Mouse (Mus musculus) limb, embryonic 10.5 days (tissue): ENCODE data around the gene Spsb1. TPM values are rescaled to one million over a fixed set of nuclear protein-coding genes. Genes with fewer than 3 reads are reported as not detected.

ENCODE experiments used
- DNase-seq: peaks from one replicate; pipeline ENCODE4 v3.0.0-alpha.2; 2017; ENCODE audit warnings: low spot score
- H3K27ac ChIP-seq: fragments of 300-500 bp; sonication (generic); 2 replicates; pipeline ENCODE4 v1.5.1; 2016; ENCODE audit warnings: mild to moderate bottlenecking
- H3K27me3 ChIP-seq: fragments of 300-500 bp; sonication (generic); 2 replicates; pipeline ENCODE4 v1.6.1; 2016; ENCODE audit warnings: low read depth, mild to moderate bottlenecking; ENCODE audit not compliant: poor library complexity, severe bottlenecking
- H3K36me3 ChIP-seq: fragments of 300-500 bp; sonication (generic); 2 replicates; pipeline ENCODE4 v1.6.1; 2016; ENCODE audit warnings: mild to moderate bottlenecking, moderate library complexity
- H3K4me1 ChIP-seq: fragments of 300-500 bp; sonication (generic); 2 replicates; pipeline ENCODE4 v1.6.1; 2016
- H3K4me3 ChIP-seq: fragments of 300-500 bp; sonication (generic); 2 replicates; pipeline ENCODE4 v1.5.1; 2016; ENCODE audit warnings: mild to moderate bottlenecking, moderate library complexity
- H3K9me3 ChIP-seq: fragments of 300-500 bp; sonication (generic); replicated peaks from 2 replicates; pipeline ENCODE4 v1.6.1; 2016; ENCODE audit warnings: mild to moderate bottlenecking
- WGBS: fragments of 180-500 bp; shearing (Covaris S2); methylation state at CpG from one replicate; pipeline ENCODE4 v1.1.7; 2016; 5-methylcytosine and 5-hydroxymethylcytosine counted together
- polyA plus RNA-seq: library from polyadenylated mRNA; unstranded; fragments of >200 nt; fragmentation: Nextera tagmentation; extraction: Ambion mirVana; gene quantifications from 2 replicates; pipeline ENCODE4 v1.2.1, GENCODE M21; 2016

Spsb1 gene
- polyA plus RNA-seq, 1 experiment from 2014 or later, result 18.8 TPM

- Histone ChIP-seq H3K4me3 (no peak overlapping the region), H3K36me3 (no peaks in the 10 kb centered on the region), H3K27me3 (peaks cover 17% of the 10 kb centered on the region; the same call in 1 of the 2 replicates), H3K9me3 (no peaks in the 10 kb centered on the region), H3K27ac (peak overlapping the region; percentile 77), H3K4me1 (peaks cover 45% of the 10 kb centered on the region)
- 95% methylated on average over 8 of the region's 8 CpGs for WGBS
- no peak for DNase-seq
These were observed 37.8 kb upstream of the Spsb1 start for GRCm38 (mm10) chr4:149992670-149993032.

- Histone ChIP-seq H3K4me3 (no peak overlapping the region), H3K4me1 (peaks cover 45% of the 10 kb centered on the region), H3K9me3 (no peaks in the 10 kb centered on the region), H3K36me3 (no peaks in the 10 kb centered on the region), H3K27me3 (peaks cover 17% of the 10 kb centered on the region; the same call in 1 of the 2 replicates), H3K27ac (peak overlapping the region; percentile 77)
- 84% methylated on average over 13 of the region's 13 CpGs for WGBS
- no peak for DNase-seq
These were observed 37.2 kb upstream of the Spsb1 start for GRCm38 (mm10) chr4:149991755-149992669.

GRCm38 (mm10) chr4:149990954-149991633, 36.3 kb upstream of the Spsb1 start:
- Histone ChIP-seq H3K36me3 (no peaks in the 10 kb centered on the region), H3K4me3 (peak overlapping the region; percentile 14), H3K9me3 (no peaks in the 10 kb centered on the region), H3K27me3 (peaks cover 17% of the 10 kb centered on the region; the same call in 1 of the 2 replicates), H3K27ac (peak overlapping the region; percentile 77), H3K4me1 (peaks cover 45% of the 10 kb centered on the region)
- 18% methylated on average over 9 of the region's 9 CpGs for WGBS
- DNase-seq, result peak; percentile 65

- peaks cover 17% of the 10 kb centered on the region; the same call in 1 of the 2 replicates for H3K27me3 ChIP-seq
- peak overlapping the region; percentile 77 for H3K27ac ChIP-seq
- no peaks in the 10 kb centered on the region for H3K36me3 ChIP-seq
- no peaks in the 10 kb centered on the region for H3K9me3 ChIP-seq
- DNase-seq, result peak; percentile 53
- WGBS, result 7% methylated on average over 8 of the region's 8 CpGs
- H3K4me1 ChIP-seq, result peaks cover 45% of the 10 kb centered on the region
- H3K4me3 ChIP-seq, result peak overlapping the region; percentile 14
These were observed 35.5 kb upstream of the Spsb1 start for GRCm38 (mm10) chr4:149990212-149990953.

GRCm38 (mm10) chr4:149988931-149989556, 34.2 kb upstream of the Spsb1 start:
- peak overlapping the region; percentile 40 for H3K4me3 ChIP-seq
- 12% methylated on average over 21 of the region's 21 CpGs for WGBS
- H3K27ac ChIP-seq, result peak overlapping the region; percentile 66

GRCm38 (mm10) chr4:149988301-149988700, 33.5 kb upstream of the Spsb1 start:
- DNase-seq, result no peak
- no peaks in the 10 kb centered on the region for H3K36me3 ChIP-seq
- no peaks in the 10 kb centered on the region for H3K9me3 ChIP-seq
- peak overlapping the region; percentile 40 for H3K4me3 ChIP-seq
- H3K27me3 ChIP-seq, result peaks cover 17% of the 10 kb centered on the region; the same call in 1 of the 2 replicates
- H3K4me1 ChIP-seq, result peaks cover 45% of the 10 kb centered on the region
- WGBS, result 77% methylated on average over 6 of the region's 6 CpGs
- no peak overlapping the region for H3K27ac ChIP-seq

More at GRCm38 (mm10) chr4:149988931-149989556, 34.2 kb upstream of the Spsb1 start:
- peaks cover 45% of the 10 kb centered on the region for H3K4me1 ChIP-seq
- H3K36me3 ChIP-seq, result no peaks in the 10 kb centered on the region
- peaks cover 17% of the 10 kb centered on the region; the same call in 1 of the 2 replicates for H3K27me3 ChIP-seq
- peak; percentile 86 for DNase-seq
- H3K9me3 ChIP-seq, result no peaks in the 10 kb centered on the region

GRCm38 (mm10) chr4:149986671-149987417, 32.0 kb upstream of the Spsb1 start:
- DNase-seq, result no peak
- Histone ChIP-seq H3K36me3 (no peaks in the 10 kb centered on the region), H3K4me1 (peaks cover 43% of the 10 kb centered on the region), H3K27ac (no peak overlapping the region), H3K4me3 (no peak overlapping the region), H3K9me3 (no peaks in the 10 kb centered on the region), H3K27me3 (peaks cover 10% of the 10 kb centered on the region; the same call in 1 of the 2 replicates)
- WGBS, result 79% methylated on average over 10 of the region's 10 CpGs

GRCm38 (mm10) chr4:149983921-149984645, 29.2 kb upstream of the Spsb1 start:
- 91% methylated on average over 23 of the region's 23 CpGs for WGBS
- H3K27me3 ChIP-seq, result peaks cover 3% of the 10 kb centered on the region; the same call in 1 of the 2 replicates
- H3K9me3 ChIP-seq, result no peaks in the 10 kb centered on the region
- peaks cover 32% of the 10 kb centered on the region for H3K4me1 ChIP-seq
- DNase-seq, result no peak
- H3K4me3 ChIP-seq, result no peak overlapping the region
- H3K27ac ChIP-seq, result peak overlapping the region; percentile 40; the same call in 1 of the 2 replicates
- no peaks in the 10 kb centered on the region for H3K36me3 ChIP-seq

GRCm38 (mm10) chr4:149982154-149982553, 27.3 kb upstream of the Spsb1 start:
- Histone ChIP-seq H3K27ac (peak overlapping the region; percentile 4; the same call in 1 of the 2 replicates), H3K9me3 (no peaks in the 10 kb centered on the region), H3K4me3 (no peak overlapping the region), H3K4me1 (peaks cover 37% of the 10 kb centered on the region), H3K27me3 (peaks cover 10% of the 10 kb centered on the region; the same call in 1 of the 2 replicates), H3K36me3 (no peaks in the 10 kb centered on the region)
- DNase-seq, result no peak
- 78% methylated on average over 15 of the region's 15 CpGs for WGBS

GRCm38 (mm10) chr4:149979819-149980308, 25.0 kb upstream of the Spsb1 start:
- Histone ChIP-seq H3K27ac (peak overlapping the region; percentile 75; the same call in 1 of the 2 replicates), H3K4me3 (peak overlapping the region; percentile 33; the same call in 1 of the 2 replicates), H3K9me3 (no peaks in the 10 kb centered on the region), H3K36me3 (no peaks in the 10 kb centered on the region), H3K27me3 (peaks cover 10% of the 10 kb centered on the region; the same call in 1 of the 2 replicates), H3K4me1 (peaks cover 50% of the 10 kb centered on the region)
- peak; percentile 94 for DNase-seq
- WGBS, result 11% methylated on average over 12 of the region's 12 CpGs

- no peaks in the 10 kb centered on the region for H3K36me3 ChIP-seq
- peaks cover 50% of the 10 kb centered on the region for H3K4me1 ChIP-seq
- H3K27me3 ChIP-seq, result peaks cover 10% of the 10 kb centered on the region; the same call in 1 of the 2 replicates
- H3K4me3 ChIP-seq, result no peak overlapping the region
- peak overlapping the region; percentile 75; the same call in 1 of the 2 replicates for H3K27ac ChIP-seq
- no peak for DNase-seq
- no peaks in the 10 kb centered on the region for H3K9me3 ChIP-seq
- 83% methylated on average over 2 of the region's 2 CpGs for WGBS
These were observed 24.0 kb upstream of the Spsb1 start for GRCm38 (mm10) chr4:149978820-149979219.
